Mouse (Mus musculus) thymus, postnatal 10 days (tissue): Measurements from ENCODE around the gene BC052040.

Source experiments
- DNase-seq, 2 experiments: peaks; one replicate each; pipeline ENCODE4 v3.0.0; 2021; ENCODE audit warnings: low spot score in 2 of 2

BC052040 gene

GRCm38 (mm10) chr2:115699032-115699431 is 117.5 kb downstream of the BC052040 start:
- DNase-seq, result no peak

GRCm38 (mm10) chr2:115702610-115703009 is 121.1 kb downstream of the BC052040 start:
- DNase-seq, result no peak

GRCm38 (mm10) chr2:115717535-115717934 is 136.0 kb downstream of the BC052040 start:
- DNase-seq, result no peak

- DNase-seq, result no peak
Measured at GRCm38 (mm10) chr2:115717980-115718379, 136.5 kb downstream of the BC052040 start.

- no peak for DNase-seq
Measured at GRCm38 (mm10) chr2:115723452-115723851, 141.9 kb downstream of the BC052040 start.

- DNase-seq, result no peak
Measured at GRCm38 (mm10) chr2:115724216-115724615, 142.7 kb downstream of the BC052040 start.

GRCm38 (mm10) chr2:115724726-115725125 is 143.2 kb downstream of the BC052040 start:
- no peak for DNase-seq

GRCm38 (mm10) chr2:115725503-115725902 is 144.0 kb downstream of the BC052040 start:
- DNase-seq, result no peak

GRCm38 (mm10) chr2:115725926-115726325 is 144.4 kb downstream of the BC052040 start:
- DNase-seq, result no peak

GRCm38 (mm10) chr2:115726806-115727205 is 145.3 kb downstream of the BC052040 start:
- no peak for DNase-seq

- no peak for DNase-seq
Measured at GRCm38 (mm10) chr2:115728627-115729026, 147.1 kb downstream of the BC052040 start.

GRCm38 (mm10) chr2:115730502-115730901 is 149.0 kb downstream of the BC052040 start:
- no peak for DNase-seq

GRCm38 (mm10) chr2:115731171-115731570 is 149.7 kb downstream of the BC052040 start:
- DNase-seq, result no peak

GRCm38 (mm10) chr2:115732572-115732971 is 151.1 kb downstream of the BC052040 start:
- DNase-seq, result no peak

GRCm38 (mm10) chr2:115733017-115733692 is 151.6 kb downstream of the BC052040 start:
- DNase-seq, result no peak

GRCm38 (mm10) chr2:115734850-115735249 is 153.3 kb downstream of the BC052040 start:
- DNase-seq, result no peak

- no peak for DNase-seq
Measured at GRCm38 (mm10) chr2:115736416-115736815, 154.9 kb downstream of the BC052040 start.

- DNase-seq, result no peak
Measured at GRCm38 (mm10) chr2:115737966-115738365, 156.4 kb downstream of the BC052040 start.

- no peak for DNase-seq
Measured at GRCm38 (mm10) chr2:115742061-115742460, 160.5 kb downstream of the BC052040 start.

GRCm38 (mm10) chr2:115747639-115748038 is 166.1 kb downstream of the BC052040 start:
- no peak for DNase-seq

GRCm38 (mm10) chr2:115751177-115751576 is 169.7 kb downstream of the BC052040 start:
- DNase-seq, result no peak

- no peak for DNase-seq
Measured at GRCm38 (mm10) chr2:115757685-115758084, 176.2 kb downstream of the BC052040 start.

- DNase-seq, result no peak
Measured at GRCm38 (mm10) chr2:115758542-115758941, 177.0 kb downstream of the BC052040 start.
